Mouse (Mus musculus): ENCODE measurements around the gene Rab3b.

Rab3b gene

GRCm38 (mm10) chr4:108878963-108879822 lies at the start of gene Rab3b:
TSS of gene Rab3b (plus strand) at chr4:108879063.
- peak; percentile 38 to 50 for DNase-seq (ENCODE audit: low spot score in 2 of 2)

- no peak for DNase-seq (ENCODE audit: low spot score in 2 of 2)
Measured at GRCm38 (mm10) chr4:108830698-108831097, 48.2 kb upstream of the Rab3b start.

- DNase-seq (ENCODE audit: low spot score in 2 of 2): peak; percentile 77 to 83
Measured at GRCm38 (mm10) chr4:108832916-108833827, 45.7 kb upstream of the Rab3b start, which contains the start of gene Btf3l4. TSS of gene Btf3l4 (minus strand) at chr4:108833614.

- no peak for DNase-seq (ENCODE audit: low spot score in 2 of 2)
Measured at GRCm38 (mm10) chr4:108833828-108834114, 45.1 kb upstream of the Rab3b start.

GRCm38 (mm10) chr4:108834115-108834970 lies 44.5 kb upstream of the Rab3b start, which contains the start of gene Txndc12:
TSS of gene Txndc12 (plus strand) at chr4:108834601.
- DNase-seq (ENCODE audit: low spot score in 2 of 2): peak; percentile 41

- DNase-seq (ENCODE audit: low spot score in 2 of 2): no peak
Measured at GRCm38 (mm10) chr4:108834971-108835311, 43.9 kb upstream of the Rab3b start.

- DNase-seq (ENCODE audit: low spot score in 2 of 2): no peak
Measured at GRCm38 (mm10) chr4:108835496-108835895, 43.4 kb upstream of the Rab3b start.

- no peak for DNase-seq (ENCODE audit: low spot score in 2 of 2)
Measured at GRCm38 (mm10) chr4:108838031-108838430, 40.8 kb upstream of the Rab3b start.

GRCm38 (mm10) chr4:108841920-108842578 lies 36.8 kb upstream of the Rab3b start:
- no peak for DNase-seq (ENCODE audit: low spot score in 2 of 2)

- no peak for DNase-seq (ENCODE audit: low spot score in 2 of 2)
Measured at GRCm38 (mm10) chr4:108843336-108843735, 35.5 kb upstream of the Rab3b start.

GRCm38 (mm10) chr4:108845824-108846569 lies 32.9 kb upstream of the Rab3b start:
- DNase-seq (ENCODE audit: low spot score in 2 of 2): no peak

- peak; percentile 44 to 46 for DNase-seq (ENCODE audit: low spot score in 2 of 2)
Measured at GRCm38 (mm10) chr4:108847715-108848504, 31.0 kb upstream of the Rab3b start, which contains the start of gene Kti12. TSS of gene Kti12 (plus strand) at chr4:108847785.

GRCm38 (mm10) chr4:108848505-108848848 lies 30.4 kb upstream of the Rab3b start, which contains the start of gene A730015C16Rik:
TSS of gene A730015C16Rik (minus strand) at chr4:108848619.
- peak in 1 of 2 experiments; percentile 8 for DNase-seq (ENCODE audit: low spot score in 2 of 2)

GRCm38 (mm10) chr4:108866806-108867205 lies 12.1 kb upstream of the Rab3b start:
- DNase-seq (ENCODE audit: low spot score in 2 of 2): no peak

GRCm38 (mm10) chr4:108869730-108870374 lies 9.0 kb upstream of the Rab3b start:
- peak; percentile 18 to 70 for DNase-seq (ENCODE audit: low spot score in 2 of 2)

GRCm38 (mm10) chr4:108873746-108874145 lies 5.1 kb upstream of the Rab3b start:
- DNase-seq (ENCODE audit: low spot score in 2 of 2): no peak

GRCm38 (mm10) chr4:108877901-108878300 lies 962 bp upstream of the Rab3b start:
- no peak for DNase-seq (ENCODE audit: low spot score in 2 of 2)

GRCm38 (mm10) chr4:108883815-108884214 lies 5.0 kb downstream of the Rab3b start:
- DNase-seq (ENCODE audit: low spot score in 2 of 2): no peak

GRCm38 (mm10) chr4:108887456-108887855 lies 8.6 kb downstream of the Rab3b start:
- DNase-seq (ENCODE audit: low spot score in 2 of 2): no peak
